Mouse (Mus musculus): ENCODE measurements around the gene Hfm1. TPM values are rescaled to one million over a fixed set of nuclear protein-coding genes. Genes with fewer than 3 reads are reported as not detected.

The Hfm1 gene
- polyA plus RNA-seq, 1 experiment: 2.5 TPM

Other genes with a start within 250 kb of the Hfm1 start
- 38.7 and 41.3 TPM in 2 replicates for gene Zfp644, start 229.0 kb downstream of the Hfm1 start, polyA plus RNA-seq (2012; rRNA removed)
- gene Cdc7, start 38.0 kb upstream of the Hfm1 start, polyA plus RNA-seq (2012; rRNA removed): 18.7 and 24.2 TPM in 2 replicates